Mouse (Mus musculus) intestine, embryonic 14.5 days (tissue): ENCODE results near the gene Foxj1. TPM values are rescaled to one million over a fixed set of nuclear protein-coding genes. Genes with fewer than 3 reads are reported as not detected.
A peak's percentile ranks its signal among the peaks of the same experiment; 100 is the strongest.

Experiments
- ATAC-seq: fragments of 200-750 bp; cut with Nextera tagmentation; replicated peaks from 2 replicates; pipeline ENCODE4 v1.8.0; 2017; ENCODE audit warnings: low read depth, moderate number of reproducible peaks, moderate TSS enrichment, moderate library complexity; ENCODE audit not compliant: low FRiP score, low TSS enrichment
- DNase-seq: peaks from one replicate; pipeline ENCODE4 v3.0.0-alpha.2; 2018; ENCODE audit warnings: low spot score
- H3K27ac ChIP-seq: fragments of 300-500 bp; sonication (generic); 2 replicates; pipeline ENCODE4 v1.5.1; 2014; ENCODE audit warnings: low read depth, mild to moderate bottlenecking, control low read depth
- H3K27me3 ChIP-seq: fragments of 300-500 bp; sonication (generic); replicated peaks from 2 replicates; pipeline ENCODE4 v1.6.1; 2014; ENCODE audit warnings: low read length, control low read depth; ENCODE audit not compliant: control insufficient read depth, insufficient read depth
- H3K36me3 ChIP-seq: fragments of 300-500 bp; sonication (generic); 2 replicates; pipeline ENCODE4 v1.6.1; 2014; ENCODE audit warnings: low read length, control low read depth; ENCODE audit not compliant: control insufficient read depth, insufficient read depth
- H3K4me1 ChIP-seq: fragments of 300-500 bp; sonication (generic); replicated peaks from 2 replicates; pipeline ENCODE4 v1.6.1; 2014; ENCODE audit warnings: low read length, control low read depth, mixed read lengths; ENCODE audit not compliant: control insufficient read depth, insufficient read depth
- H3K4me2 ChIP-seq: fragments of 300-500 bp; sonication (generic); 2 replicates; pipeline ENCODE4 v1.6.1; 2014; ENCODE audit warnings: low read length
- H3K4me3 ChIP-seq: fragments of 300-500 bp; sonication (generic); 2 replicates; pipeline ENCODE4 v1.5.1; 2014; ENCODE audit warnings: low read depth, low read length, control low read depth, mixed read lengths
- H3K9ac ChIP-seq: fragments of 300-500 bp; sonication (generic); 2 replicates; pipeline ENCODE4 v1.6.1; 2014; ENCODE audit warnings: mild to moderate bottlenecking, low read length
- H3K9me3 ChIP-seq: fragments of 300-500 bp; sonication (generic); 2 replicates; pipeline ENCODE4 v1.6.1; 2016; ENCODE audit warnings: low read length, control low read depth; ENCODE audit not compliant: control insufficient read depth
- WGBS: fragments of 180-500 bp; shearing (Covaris S2); extraction: QIAGEN DNeasy Blood & Tissue Kit; methylation state at CpG from one replicate; pipeline ENCODE4 v1.1.7; 2014; 5-methylcytosine and 5-hydroxymethylcytosine counted together
- polyA plus RNA-seq: library from polyadenylated mRNA; unstranded; fragments of >200 nt; fragmentation: Nextera tagmentation; extraction: Ambion mirVana; gene quantifications from 2 replicates; pipeline ENCODE4 v1.2.1, GENCODE M21; 2014

The Foxj1 gene
- polyA plus RNA-seq, 1 experiment from 2014 or later, result 0.97 TPM

GRCm38 (mm10) chr11:116318719-116319659, 16.2 kb downstream of the Foxj1 start:
- WGBS, result 3% methylated on average over 41 of the region's 41 CpGs
- Histone ChIP-seq H3K4me3 (peak overlapping the region; percentile 38), H3K4me1 (no peaks in the 10 kb centered on the region), H3K36me3 (no peaks in the 10 kb centered on the region), H3K9ac (peak overlapping the region; percentile 66), H3K4me2 (peak overlapping the region; percentile 100), H3K27me3 (no peaks in the 10 kb centered on the region), H3K27ac (no peak overlapping the region), H3K9me3 (no peaks in the 10 kb centered on the region)
- DNase-seq (peak; percentile 97), ATAC-seq (peak; percentile 88)

DNA sequence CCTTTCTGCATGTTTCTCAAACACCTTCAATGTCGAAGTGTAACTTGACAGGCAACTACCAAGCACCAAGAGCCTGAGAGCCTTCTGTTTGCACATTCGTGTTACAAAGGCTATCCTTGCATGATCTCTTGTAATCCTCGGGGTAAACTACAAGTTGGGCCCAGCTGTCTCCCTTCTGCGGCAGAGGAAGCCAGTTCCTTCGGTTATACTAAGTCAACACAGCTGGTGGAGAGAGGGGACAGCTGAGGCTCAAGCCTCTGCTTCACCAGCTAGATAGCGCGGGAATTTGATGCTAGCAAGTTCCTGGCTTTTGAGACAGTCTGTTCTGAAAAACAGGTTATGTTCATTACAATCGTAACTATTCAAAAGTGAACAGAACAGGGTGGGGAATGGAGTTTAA, 22.8 kb downstream of the Foxj1 start:
- Histone ChIP-seq H3K4me3 (no peak overlapping the region), H3K9me3 (no peaks in the 10 kb centered on the region), H3K9ac (no peak overlapping the region), H3K27me3 (no peaks in the 10 kb centered on the region), H3K4me1 (no peaks in the 10 kb centered on the region), H3K27ac (no peak overlapping the region), H3K4me2 (no peak overlapping the region), H3K36me3 (no peaks in the 10 kb centered on the region)
- DNase-seq (no peak), ATAC-seq (no peak; the same call in 1 of the 2 replicates)
- 27% methylated on average over 8 of the region's 8 CpGs for WGBS

GRCm38 (mm10) chr11:116311169-116311568, 24.0 kb downstream of the Foxj1 start:
- H3K4me1 ChIP-seq, result 0 out of 2 replicates have a peak, but pooled peaks cover 4% of the 10 kb centered on the region
- DNase-seq (no peak), ATAC-seq (no peak)
- H3K9ac ChIP-seq, result no peak overlapping the region
- 30% methylated on average over 8 of the region's 8 CpGs for WGBS
- no peak overlapping the region for H3K4me3 ChIP-seq
- H3K27ac ChIP-seq, result no peak overlapping the region
- H3K36me3 ChIP-seq, result no peaks in the 10 kb centered on the region
- no peaks in the 10 kb centered on the region for H3K27me3 ChIP-seq
- no peak overlapping the region for H3K4me2 ChIP-seq
- no peaks in the 10 kb centered on the region for H3K9me3 ChIP-seq

GRCm38 (mm10) chr11:116309601-116310000, 25.6 kb downstream of the Foxj1 start:
- H3K9ac ChIP-seq, result no peak overlapping the region
- 73% methylated on average over 3 of the region's 3 CpGs for WGBS
- peaks cover 5% of the 10 kb centered on the region for H3K36me3 ChIP-seq
- H3K27ac ChIP-seq, result no peak overlapping the region
- ATAC-seq (no peak), DNase-seq (no peak)
- H3K27me3 ChIP-seq, result no peaks in the 10 kb centered on the region
- 0 out of 2 replicates have a peak, but pooled peaks cover 4% of the 10 kb centered on the region for H3K4me1 ChIP-seq
- H3K4me3 ChIP-seq, result no peak overlapping the region
- H3K9me3 ChIP-seq, result no peaks in the 10 kb centered on the region
- no peak overlapping the region for H3K4me2 ChIP-seq

DNA sequence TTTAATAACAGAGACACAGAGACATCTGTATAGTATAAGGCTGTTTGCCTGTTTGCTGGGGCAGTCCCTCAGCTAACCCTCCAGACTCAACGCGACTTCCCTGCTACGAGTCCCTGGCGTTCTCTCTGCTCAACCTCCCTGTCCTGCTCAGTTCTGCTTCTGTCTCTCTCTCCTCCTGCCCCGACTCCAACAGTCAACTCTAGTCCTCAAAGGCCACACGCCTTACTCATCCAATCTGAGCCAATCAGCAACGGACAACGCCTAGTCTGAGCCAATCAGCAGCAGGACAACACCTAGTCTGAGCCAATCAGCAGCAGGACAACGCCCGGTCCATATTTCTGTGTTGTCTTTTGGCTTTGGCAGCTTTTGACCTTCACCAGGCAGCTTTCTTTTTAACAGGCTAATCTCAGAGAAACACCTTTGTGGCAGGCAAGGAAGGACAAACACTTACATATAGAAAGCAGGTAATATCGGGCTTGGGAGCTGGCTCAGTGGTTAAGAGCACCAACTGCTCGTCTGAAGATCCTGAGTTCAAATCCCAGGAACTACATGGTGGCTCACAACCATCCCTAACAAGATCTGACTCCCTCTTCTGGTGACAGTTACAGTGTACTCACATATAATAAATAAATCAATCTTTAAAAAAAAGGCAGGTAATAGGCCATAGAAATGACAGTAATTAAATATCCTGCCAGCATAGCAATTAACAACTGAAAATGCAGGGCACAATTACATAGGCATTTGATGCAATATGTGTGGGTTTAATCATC, 27.3 kb downstream of the Foxj1 start:
- H3K27me3 ChIP-seq, result no peaks in the 10 kb centered on the region
- no peak overlapping the region for H3K27ac ChIP-seq
- DNase-seq, result no peak
- H3K9ac ChIP-seq, result no peak overlapping the region
- H3K4me3 ChIP-seq, result no peak overlapping the region
- 0 out of 2 replicates have a peak, but pooled peaks cover 4% of the 10 kb centered on the region for H3K4me1 ChIP-seq
- H3K36me3 ChIP-seq, result peaks cover 21% of the 10 kb centered on the region
- no peaks in the 10 kb centered on the region for H3K9me3 ChIP-seq
- 91% methylated on average over 12 of the region's 12 CpGs for WGBS
- H3K4me2 ChIP-seq, result no peak overlapping the region
- no peak for ATAC-seq

- ATAC-seq (no peak), DNase-seq (no peak)
- H3K4me1 ChIP-seq, result 0 out of 2 replicates have a peak, but pooled peaks cover 4% of the 10 kb centered on the region
- H3K9me3 ChIP-seq, result no peaks in the 10 kb centered on the region
- H3K36me3 ChIP-seq, result peaks cover 29% of the 10 kb centered on the region
- H3K27ac ChIP-seq, result 0 out of 2 replicates have a peak within 1 kb of the TSS, but pooled peaks have one; percentile 22
- peak within 1 kb of the TSS; percentile 71 for H3K4me2 ChIP-seq
- 85% methylated on average over 10 of the region's 10 CpGs for WGBS
- H3K9ac ChIP-seq, result peak within 1 kb of the TSS; percentile 58
- peak within 1 kb of the TSS; percentile 64 for H3K4me3 ChIP-seq
- H3K27me3 ChIP-seq, result no peaks in the 10 kb centered on the region
Observed at GRCm38 (mm10) chr11:116307019-116307725, 28.0 kb downstream of the Foxj1 start, which contains the start of gene Exoc7. Exoc7 (minus strand) TSS chr11:116307233.

- H3K4me1 ChIP-seq, result 0 out of 2 replicates have a peak, but pooled peaks cover 4% of the 10 kb centered on the region
- H3K27ac ChIP-seq, result 0 out of 2 replicates have a peak overlapping the region, but pooled peaks have one; percentile 22
- peak overlapping the region; percentile 71 for H3K4me2 ChIP-seq
- WGBS, result 1% methylated on average over 53 of the region's 53 CpGs
- ATAC-seq, result peak; percentile 88
- DNase-seq, result peak; percentile 99
- H3K4me3 ChIP-seq, result peak overlapping the region; percentile 64
- no peaks in the 10 kb centered on the region for H3K9me3 ChIP-seq
- H3K9ac ChIP-seq, result peak overlapping the region; percentile 58
- peaks cover 37% of the 10 kb centered on the region for H3K36me3 ChIP-seq
- H3K27me3 ChIP-seq, result no peaks in the 10 kb centered on the region
Observed at GRCm38 (mm10) chr11:116306126-116306982, 28.8 kb downstream of the Foxj1 start.
